Mouse (Mus musculus) thymus, postnatal 14 days (tissue): ENCODE results near the gene Grcc10.

Experiments used
- DNase-seq: peaks from one replicate; pipeline ENCODE4 v3.0.0; 2021

Gene Grcc10

GRCm38 (mm10) chr6:124740888-124741761, at the start of gene Grcc10:
TSS of gene Grcc10 (minus strand) at chr6:124741374.
- DNase-seq: peak; percentile 94

DNA sequence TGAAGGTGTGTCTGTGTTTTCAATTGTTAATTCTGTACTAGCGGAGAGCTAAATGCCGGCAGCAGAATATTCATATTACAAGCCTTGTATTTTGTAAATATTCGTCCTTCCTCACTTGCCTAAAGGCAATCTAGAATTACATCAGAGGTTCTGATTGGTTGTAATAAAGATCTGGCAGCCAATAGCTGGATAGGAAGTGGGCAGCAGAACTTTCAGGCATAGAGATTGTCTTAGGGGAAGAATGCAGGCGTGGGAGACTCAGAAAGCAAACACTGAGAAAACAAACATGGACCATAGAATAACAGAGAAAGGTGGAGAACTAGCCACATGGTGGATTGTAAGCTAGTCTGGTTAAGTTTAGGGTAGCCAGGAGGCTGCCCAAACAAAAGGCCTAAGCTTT, 48.9 kb upstream of the Grcc10 start:
- no peak for DNase-seq

DNA sequence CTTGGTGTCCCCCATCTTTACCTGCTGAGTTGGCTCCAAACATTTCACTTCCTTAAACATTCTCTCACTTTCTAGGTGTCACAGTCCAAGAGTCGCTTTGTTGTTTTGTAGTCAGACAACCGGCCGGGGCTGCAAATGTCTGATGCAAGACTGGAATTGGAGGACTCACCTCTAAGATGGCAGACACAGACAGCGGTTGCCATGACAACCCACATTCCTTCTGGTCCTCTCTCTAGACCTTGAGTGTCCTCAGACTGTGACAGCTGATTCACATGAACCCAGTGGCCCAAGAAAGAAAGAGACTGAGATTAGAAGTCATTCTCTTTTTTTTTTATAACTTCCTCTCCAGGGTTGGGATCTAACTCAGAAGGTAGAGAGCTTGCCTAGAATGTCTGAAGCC, 48.3 kb upstream of the Grcc10 start:
- no peak for DNase-seq

GRCm38 (mm10) chr6:124787722-124788121, 46.5 kb upstream of the Grcc10 start:
- no peak for DNase-seq

- no peak for DNase-seq
Measured at GRCm38 (mm10) chr6:124786756-124787420, 45.7 kb upstream of the Grcc10 start.

GRCm38 (mm10) chr6:124782436-124782835, 41.3 kb upstream of the Grcc10 start:
- peak; percentile 73 for DNase-seq

- no peak for DNase-seq
Measured at GRCm38 (mm10) chr6:124780917-124781316, 39.7 kb upstream of the Grcc10 start.

- peak; percentile 37 for DNase-seq
Measured at GRCm38 (mm10) chr6:124779984-124780416, 38.8 kb upstream of the Grcc10 start.

GRCm38 (mm10) chr6:124779222-124779983, 38.2 kb upstream of the Grcc10 start, which contains the start of gene Lrrc23:
TSS of gene Lrrc23 (minus strand) at chr6:124779727.
- DNase-seq: peak; percentile 85

- DNase-seq: no peak
Measured at GRCm38 (mm10) chr6:124770511-124770910, 29.3 kb upstream of the Grcc10 start.

DNA sequence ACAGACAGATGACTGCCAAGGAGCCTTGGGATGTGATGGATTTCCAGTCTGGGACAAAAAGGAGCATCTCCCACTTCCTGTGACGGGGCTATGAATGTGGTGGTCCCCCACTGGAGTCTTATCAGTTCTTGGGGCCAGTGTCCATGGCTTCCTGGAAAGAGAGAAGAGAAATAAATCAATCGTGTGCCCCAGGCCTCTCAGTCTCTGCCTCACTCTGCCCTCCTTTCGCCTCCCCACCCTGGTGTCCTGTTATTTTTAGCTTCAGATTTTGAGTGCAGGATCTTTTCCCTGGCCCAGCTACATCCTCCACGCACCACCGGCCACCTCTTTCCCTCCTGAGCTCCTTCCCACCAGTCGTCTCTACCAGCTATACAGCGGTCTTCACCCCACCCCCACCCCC, 28.8 kb upstream of the Grcc10 start:
- no peak for DNase-seq

GRCm38 (mm10) chr6:124769101-124769765, 28.1 kb upstream of the Grcc10 start, which contains the start of gene Eno2:
TSS of gene Eno2 (minus strand) at chr6:124769673.
- peak; percentile 81 for DNase-seq

DNA sequence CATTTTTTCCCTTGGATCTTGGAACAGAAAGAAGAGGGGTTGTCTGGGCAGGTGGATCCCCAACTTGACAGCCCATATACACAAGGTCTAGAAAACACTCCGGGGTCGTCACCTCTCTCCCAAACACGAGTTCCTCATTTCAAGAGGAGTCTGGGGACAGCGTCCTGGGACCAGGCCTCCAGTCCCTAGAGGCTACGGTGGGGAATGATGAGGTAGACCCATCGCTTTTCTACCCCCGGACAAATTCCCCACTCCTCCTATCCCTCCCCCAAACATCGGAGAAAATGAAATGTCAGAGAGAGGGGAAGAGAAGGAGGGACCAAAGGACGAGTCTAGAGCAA, 27.5 kb upstream of the Grcc10 start:
- DNase-seq: no peak

DNA sequence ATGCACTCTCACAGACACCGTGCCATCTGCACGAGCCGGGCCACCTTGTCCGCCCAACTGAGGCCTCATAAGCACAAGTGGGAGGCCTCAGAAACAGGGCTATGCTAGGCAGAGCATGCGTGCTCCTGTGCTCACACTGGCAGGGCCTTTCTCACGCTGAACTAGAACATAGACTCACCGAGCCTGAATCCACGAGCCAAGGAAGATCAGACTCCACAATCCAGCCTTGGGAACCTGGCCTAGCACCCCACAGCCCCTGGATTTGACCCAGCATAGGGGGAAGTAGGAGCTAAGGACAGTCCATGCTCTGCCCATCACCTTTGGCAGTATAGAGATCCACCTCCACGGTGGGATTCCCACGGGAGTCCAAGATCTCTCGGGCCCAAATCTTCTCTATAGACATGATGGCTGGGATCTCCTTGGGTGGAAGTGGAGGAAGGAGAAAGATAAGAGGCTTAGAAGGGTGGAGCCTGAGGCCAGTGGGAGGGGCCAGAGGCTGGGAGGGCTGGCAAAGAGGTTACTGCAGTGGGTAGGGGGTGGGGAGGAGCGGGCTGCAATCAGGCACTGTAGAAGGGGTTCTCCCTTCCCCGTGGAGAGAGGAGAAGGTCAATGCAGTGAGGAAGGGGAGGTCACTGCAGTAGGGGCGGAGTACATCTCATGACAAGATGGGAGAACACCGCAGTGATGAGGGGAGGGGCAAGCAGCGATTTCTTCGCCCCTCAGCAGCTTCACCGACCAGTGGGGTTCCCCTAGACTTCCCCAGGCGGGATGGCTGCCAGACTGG, 26.9 kb upstream of the Grcc10 start:
- DNase-seq: peak; percentile 39

- no peak for DNase-seq
Measured at GRCm38 (mm10) chr6:124767536-124767919, 26.4 kb upstream of the Grcc10 start.

- no peak for DNase-seq
Measured at GRCm38 (mm10) chr6:124765951-124766350, 24.8 kb upstream of the Grcc10 start.

- DNase-seq: peak; percentile 91
Measured at GRCm38 (mm10) chr6:124759259-124759658, 18.1 kb upstream of the Grcc10 start.

DNA sequence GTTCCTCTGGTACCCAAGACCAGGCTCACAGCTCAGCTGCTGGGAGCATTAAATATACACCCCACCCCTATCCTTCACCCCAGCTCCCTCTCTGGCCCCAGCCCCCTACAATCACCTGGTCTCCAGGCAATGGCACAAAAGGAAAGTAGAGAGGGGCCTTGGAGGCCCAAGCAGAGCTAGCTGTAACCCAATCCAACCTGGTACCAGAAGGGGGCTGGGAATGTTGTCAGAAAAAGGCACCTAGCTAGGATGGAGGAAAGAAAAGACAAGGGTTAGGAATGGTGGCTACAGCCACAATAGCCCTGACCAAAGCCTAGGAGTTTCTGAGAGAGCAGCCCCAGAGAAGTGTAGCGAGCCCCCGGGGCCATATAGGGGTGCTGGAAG, 17.7 kb upstream of the Grcc10 start:
- no peak for DNase-seq

DNA sequence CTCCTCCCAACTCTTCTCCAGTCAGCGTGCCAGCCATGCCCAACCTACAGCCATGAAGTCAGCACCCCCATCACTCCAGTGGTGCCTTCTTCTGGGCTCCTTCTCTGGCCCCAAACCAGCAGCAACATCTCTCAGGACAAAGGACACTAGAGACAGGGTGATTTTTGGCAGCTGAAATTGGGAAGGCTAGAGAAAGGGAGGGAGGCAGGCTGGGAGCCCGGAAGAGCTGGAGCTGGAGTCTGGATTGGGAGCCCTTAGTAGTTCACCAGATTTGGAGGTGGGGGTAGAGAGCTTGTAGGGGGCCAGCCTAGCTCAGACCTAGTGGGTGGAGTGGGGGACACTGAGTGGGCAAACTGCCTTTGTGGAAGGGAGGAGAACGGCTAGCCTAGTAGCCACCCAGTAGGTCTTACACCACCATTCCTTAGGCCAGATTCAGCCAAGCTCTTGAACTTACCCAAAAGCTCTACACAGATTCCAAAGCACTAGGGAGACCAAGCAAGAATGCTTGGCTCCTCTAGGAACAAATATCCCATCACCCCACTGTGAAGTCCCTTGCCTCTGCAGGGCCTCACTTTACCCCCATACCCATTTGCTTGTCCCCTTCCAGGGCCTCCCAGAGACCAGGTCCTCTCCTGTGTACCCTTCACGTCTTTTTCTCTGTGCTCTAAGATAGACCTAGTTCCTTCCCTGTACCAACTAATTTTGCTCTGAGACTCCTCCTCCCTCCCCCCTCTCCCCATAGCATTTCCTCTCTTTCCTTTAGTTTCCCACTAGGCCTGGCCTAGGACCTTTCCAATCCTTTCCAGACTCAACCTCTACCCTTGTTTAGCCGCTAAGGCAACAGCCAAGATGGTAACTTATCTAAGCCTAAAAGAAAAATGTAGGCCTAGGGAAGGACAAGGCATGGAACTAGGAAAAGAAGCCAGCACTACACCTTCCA, 17.0 kb upstream of the Grcc10 start:
- no peak for DNase-seq

GRCm38 (mm10) chr6:124757351-124757880, 16.2 kb upstream of the Grcc10 start:
- no peak for DNase-seq
